Mouse (Mus musculus) cerebellum, postnatal 14 days (tissue): ENCODE measurements at regions not wholly inside any gene's neighbourhood (a gene's known extent, or its start where the extent isn't known, plus 50 kb on each side); places are given as distances from the start of the nearest gene placed in this dataset.

Experiments used
- DNase-seq, 2 experiments: peaks; one replicate each; pipeline ENCODE4 v3.0.0; 2021; ENCODE audit warnings: mixed read lengths in 2 of 2

- DNase-seq: no peak
These were observed 58.0 kb upstream of the Golim4 start for GRCm38 (mm10) chr3:76014766-76015165.

GRCm38 (mm10) chr3:76008564-76009183 lies 51.9 kb upstream of the Golim4 start:
- DNase-seq: peak; percentile 44 to 66
